ENCODE assay signal across 11 mouse cellular contexts in the genomic region with DNA sequence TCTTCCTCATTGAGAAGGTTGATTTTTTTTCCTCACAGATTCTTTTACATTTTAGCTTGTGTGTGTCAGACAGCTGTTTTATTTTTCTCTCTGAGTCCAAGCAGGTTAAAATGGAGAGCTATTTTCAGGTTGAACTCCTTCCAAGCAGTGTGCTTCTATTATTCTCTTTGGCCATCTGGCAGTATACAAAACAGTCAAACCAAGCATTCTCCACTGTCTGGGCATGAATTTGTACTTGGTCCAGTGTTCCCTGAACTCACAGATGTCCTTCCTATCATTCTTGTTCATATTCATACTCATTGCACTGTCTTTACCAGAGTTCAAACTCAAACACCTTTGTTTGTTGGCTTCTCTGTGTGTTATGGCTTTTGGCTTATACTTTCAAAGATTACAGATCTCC.
"Had no signal": no experiment of that assay in that cellular context is flagged by ENCODE, and none has a peak within 500 bp of the region (broad histone marks: within the 10 kb centered on the region; RNA-seq: fewer than 3 reads in every experiment).

No protein-coding gene starts in this region.

- ATAC-seq: liver, embryonic 12.5 days; midbrain, embryonic 16.5 days had no signal

- DNase-seq: kidney, adult 9 months; kidney, postnatal 14 days; kidney, postnatal 4 days; liver; lung, adult 18-20 months; lung, postnatal 10 days; lung, postnatal 4 days; thymus, adult 2 months; thymus, postnatal 14 days had no signal
